Mouse (Mus musculus) embryonic facial prominence, embryonic 11.5 days (tissue): Measurements from ENCODE around the gene Il27ra. TPM values are rescaled to one million over a fixed set of nuclear protein-coding genes. Genes with fewer than 3 reads are reported as not detected.

Source experiments
- ATAC-seq: fragments of 200-750 bp; cut with Nextera tagmentation; replicated peaks from 2 replicates; pipeline ENCODE4 v1.8.0; 2017; ENCODE audit warnings: low read depth; ENCODE audit not compliant: insufficient number of reproducible peaks, low FRiP score, low TSS enrichment
- DNase-seq: peaks from one replicate; pipeline ENCODE4 v3.0.0-alpha.2; 2015; ENCODE audit warnings: low spot score
- H3K27ac ChIP-seq: fragments of 300-500 bp; sonication (generic); replicated peaks from 2 replicates; pipeline ENCODE4 v1.5.1; 2014; ENCODE audit warnings: mild to moderate bottlenecking, low read depth, low read length, control low read depth
- H3K27me3 ChIP-seq: fragments of 300-500 bp; sonication (generic); 2 replicates; pipeline ENCODE4 v1.6.1; 2014; ENCODE audit warnings: mild to moderate bottlenecking, low read length, moderate library complexity, mixed read lengths; ENCODE audit not compliant: control insufficient read depth, insufficient read depth
- H3K36me3 ChIP-seq: fragments of 300-500 bp; sonication (generic); replicated peaks from 2 replicates; pipeline ENCODE4 v1.6.1; 2014; ENCODE audit warnings: low read depth, mild to moderate bottlenecking, low read length, moderate library complexity, mixed read lengths; ENCODE audit not compliant: control insufficient read depth, insufficient read depth
- H3K4me1 ChIP-seq: fragments of 300-500 bp; sonication (generic); 2 replicates; pipeline ENCODE4 v1.6.1; 2014; ENCODE audit warnings: low read length, mixed read lengths; ENCODE audit not compliant: control insufficient read depth, insufficient read depth
- H3K4me2 ChIP-seq: fragments of 300-500 bp; sonication (generic); 2 replicates; pipeline ENCODE4 v1.6.1; 2014; ENCODE audit warnings: low read depth, mild to moderate bottlenecking, control low read depth, low read length, moderate library complexity
- H3K4me3 ChIP-seq: fragments of 300-500 bp; sonication (generic); 2 replicates; pipeline ENCODE4 v1.5.1; 2014; ENCODE audit warnings: low read depth, low read length, control low read depth
- H3K9ac ChIP-seq: fragments of 300-500 bp; sonication (generic); replicated peaks from 2 replicates; pipeline ENCODE4 v1.6.1; 2014; ENCODE audit warnings: mild to moderate bottlenecking, control low read depth, low read length
- H3K9me3 ChIP-seq: fragments of 300-500 bp; sonication (generic); replicated peaks from 2 replicates; pipeline ENCODE4 v1.6.1; 2016; ENCODE audit warnings: mild to moderate bottlenecking, low read length, inconsistent platforms, mixed read lengths; ENCODE audit not compliant: control insufficient read depth
- WGBS: fragments of 180-500 bp; shearing (Covaris S2); extraction: QIAGEN DNeasy Blood & Tissue Kit; methylation state at CpG from one replicate; pipeline ENCODE4 v1.1.7; 2014; 5-methylcytosine and 5-hydroxymethylcytosine counted together
- polyA plus RNA-seq: library from polyadenylated mRNA; unstranded; fragments of >200 nt; fragmentation: Nextera tagmentation; extraction: Ambion mirVana; gene quantifications from 2 replicates; pipeline ENCODE4 v1.2.1, GENCODE M21; 2014

Il27ra gene
- polyA plus RNA-seq, 1 experiment from 2014 or later, result 0.38 TPM

- H3K4me1 ChIP-seq, result peaks cover 3% of the 10 kb centered on the region; the same call in 1 of the 2 replicates
- no peaks in the 10 kb centered on the region for H3K9me3 ChIP-seq
- H3K27me3 ChIP-seq, result peaks cover 42% of the 10 kb centered on the region
- 5% methylated on average over 9 of the region's 9 CpGs for WGBS
- no peaks in the 10 kb centered on the region for H3K36me3 ChIP-seq
- H3K4me3 ChIP-seq, result no peak within 1 kb of the TSS
- no peak within 1 kb of the TSS for H3K27ac ChIP-seq
- H3K9ac ChIP-seq, result no peak within 1 kb of the TSS
- no peak for ATAC-seq
- H3K4me2 ChIP-seq, result peak within 1 kb of the TSS; percentile 13; the same call in 1 of the 2 replicates
- no peak for DNase-seq
These were observed 2.5 kb upstream of the Il27ra start, which contains the start of gene Rln3 for GRCm38 (mm10) chr8:84044900-84045299. Gene Rln3 (minus strand): TSS chr8:84045000.

DNA sequence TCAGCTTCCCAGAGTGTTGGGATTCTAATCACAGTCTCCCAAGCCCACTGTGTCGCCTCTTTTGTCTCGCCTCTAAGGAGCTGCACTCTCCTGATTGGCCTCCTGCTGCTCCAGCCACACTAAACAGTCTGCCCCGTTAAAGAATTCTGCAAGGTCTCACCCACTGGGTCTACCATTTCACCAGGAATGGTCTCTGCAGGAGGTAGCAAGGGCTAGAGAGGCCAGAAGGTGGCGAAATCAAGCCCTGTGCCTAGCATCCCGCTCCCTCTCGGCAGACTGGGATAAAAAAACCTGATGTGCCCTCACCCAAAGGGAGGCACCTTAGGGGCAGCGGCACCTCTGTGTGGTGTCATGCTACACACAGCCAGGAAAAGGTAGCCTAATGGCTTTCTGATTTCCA lies 1.7 kb upstream of the Il27ra start:
- ATAC-seq, result no peak
- no peak overlapping the region for H3K27ac ChIP-seq
- H3K4me3 ChIP-seq, result no peak overlapping the region
- no peaks in the 10 kb centered on the region for H3K9me3 ChIP-seq
- no peak overlapping the region for H3K4me2 ChIP-seq
- no peaks in the 10 kb centered on the region for H3K36me3 ChIP-seq
- peaks cover 3% of the 10 kb centered on the region; the same call in 1 of the 2 replicates for H3K4me1 ChIP-seq
- peaks cover 42% of the 10 kb centered on the region for H3K27me3 ChIP-seq
- H3K9ac ChIP-seq, result no peak overlapping the region
- DNase-seq, result no peak
- 3% methylated on average over 7 of the region's 7 CpGs for WGBS

- ATAC-seq (no peak), DNase-seq (no peak)
- Histone ChIP-seq H3K27me3 (peaks cover 42% of the 10 kb centered on the region), H3K4me1 (peaks cover 3% of the 10 kb centered on the region; the same call in 1 of the 2 replicates), H3K4me3 (no peak overlapping the region), H3K27ac (no peak overlapping the region), H3K9ac (no peak overlapping the region), H3K36me3 (no peaks in the 10 kb centered on the region), H3K9me3 (no peaks in the 10 kb centered on the region), H3K4me2 (no peak overlapping the region)
- WGBS, result 24% methylated on average over 12 of the region's 12 CpGs
These were observed 556 bp upstream of the Il27ra start for GRCm38 (mm10) chr8:84042948-84043342.

DNA sequence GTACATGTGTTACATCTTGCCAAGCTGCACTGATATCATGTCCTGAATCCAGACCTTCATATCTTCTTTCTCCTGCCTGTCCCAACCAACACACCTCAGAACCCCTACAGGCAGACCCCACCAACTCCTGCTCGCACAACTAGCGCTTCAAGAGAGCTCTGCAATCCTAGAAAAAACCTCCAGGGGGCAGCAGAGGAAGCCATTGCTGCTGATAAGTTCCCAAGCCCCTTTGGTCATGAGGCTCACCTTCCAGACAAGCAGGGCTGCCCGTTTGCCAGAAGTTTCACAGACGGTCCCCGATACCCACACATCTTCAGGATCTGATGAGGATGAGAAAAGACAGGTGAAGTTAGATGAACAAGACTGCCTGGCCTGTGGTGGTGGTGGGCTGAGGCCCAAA lies 3.3 kb downstream of the Il27ra start:
- Histone ChIP-seq H3K4me3 (no peak overlapping the region), H3K36me3 (no peaks in the 10 kb centered on the region), H3K9ac (no peak overlapping the region), H3K9me3 (no peaks in the 10 kb centered on the region), H3K4me2 (no peak overlapping the region), H3K27me3 (peaks cover 30% of the 10 kb centered on the region), H3K4me1 (no peaks in the 10 kb centered on the region), H3K27ac (no peak overlapping the region)
- DNase-seq (peak; percentile 93), ATAC-seq (0 out of 2 replicates have a peak, but pooled peaks have one; percentile 27)
- 10% methylated on average over 5 of the region's 5 CpGs for WGBS

GRCm38 (mm10) chr8:84038015-84038414 lies 4.4 kb downstream of the Il27ra start:
- Histone ChIP-seq H3K36me3 (no peaks in the 10 kb centered on the region), H3K9me3 (no peaks in the 10 kb centered on the region), H3K4me2 (no peak overlapping the region), H3K27ac (no peak overlapping the region), H3K9ac (no peak overlapping the region), H3K4me3 (no peak overlapping the region), H3K4me1 (no peaks in the 10 kb centered on the region), H3K27me3 (peaks cover 20% of the 10 kb centered on the region)
- ATAC-seq, result no peak
- WGBS, result 77% methylated on average over 5 of the region's 5 CpGs
- no peak for DNase-seq

- Histone ChIP-seq H3K4me1 (no peaks in the 10 kb centered on the region), H3K4me2 (no peak overlapping the region), H3K4me3 (no peak overlapping the region), H3K9ac (no peak overlapping the region), H3K36me3 (no peaks in the 10 kb centered on the region), H3K27ac (no peak overlapping the region), H3K27me3 (no peaks in the 10 kb centered on the region), H3K9me3 (no peaks in the 10 kb centered on the region)
- ATAC-seq (no peak), DNase-seq (no peak)
- WGBS, result 79% methylated on average over 4 of the region's 4 CpGs
These were observed 9.6 kb downstream of the Il27ra start for GRCm38 (mm10) chr8:84032777-84033176.

GRCm38 (mm10) chr8:84029272-84029671 lies 13.1 kb downstream of the Il27ra start:
- H3K27ac ChIP-seq, result no peak overlapping the region
- whole genome bisulfite sequencing, result 96% methylated on average over 5 of the region's 5 CpGs
- H3K27me3 ChIP-seq, result peaks cover 11% of the 10 kb centered on the region
- no peaks in the 10 kb centered on the region for H3K4me1 ChIP-seq
- no peak overlapping the region for H3K4me3 ChIP-seq
- no peak overlapping the region for H3K9ac ChIP-seq
- no peaks in the 10 kb centered on the region for H3K36me3 ChIP-seq
- DNase-seq (no peak), ATAC-seq (no peak)
- H3K9me3 ChIP-seq, result no peaks in the 10 kb centered on the region
- no peak overlapping the region for H3K4me2 ChIP-seq

DNA sequence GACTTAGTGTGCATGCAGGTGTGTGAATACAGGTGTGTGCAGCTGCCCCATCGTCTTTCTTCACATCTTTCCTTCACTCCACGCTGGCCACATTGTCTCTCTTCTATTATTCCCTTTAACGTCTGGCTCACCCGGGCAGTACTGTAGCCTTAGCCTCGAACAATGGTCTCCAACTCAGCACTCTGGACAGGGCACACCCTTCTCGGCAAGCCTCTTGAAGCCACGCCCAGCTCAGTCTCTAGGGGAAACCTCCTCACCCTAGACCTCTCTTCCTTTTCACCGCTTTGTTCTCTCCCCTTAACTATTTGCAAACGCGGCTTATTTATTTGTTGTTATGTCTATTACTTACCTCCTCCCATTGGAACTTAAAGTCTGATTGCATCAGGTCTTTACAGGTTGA lies 14.9 kb downstream of the Il27ra start:
- H3K4me3 ChIP-seq, result no peak overlapping the region
- WGBS, result 10% methylated on average over 10 of the region's 10 CpGs
- no peaks in the 10 kb centered on the region for H3K9me3 ChIP-seq
- DNase-seq (no peak), ATAC-seq (no peak)
- no peaks in the 10 kb centered on the region for H3K36me3 ChIP-seq
- no peak overlapping the region for H3K4me2 ChIP-seq
- no peaks in the 10 kb centered on the region for H3K4me1 ChIP-seq
- no peak overlapping the region for H3K9ac ChIP-seq
- H3K27ac ChIP-seq, result no peak overlapping the region
- peaks cover 11% of the 10 kb centered on the region for H3K27me3 ChIP-seq
